Mouse (Mus musculus) cerebellum, adult 18-20 months (tissue): Measurements from ENCODE around the gene Tatdn2.

Source experiments
- DNase-seq, 2 experiments: peaks; one replicate each; pipeline ENCODE4 v3.0.0; 2021

Tatdn2 gene

GRCm38 (mm10) chr6:113714797-113715196, 17.9 kb downstream of the Tatdn2 start:
- DNase-seq, result no peak

DNA sequence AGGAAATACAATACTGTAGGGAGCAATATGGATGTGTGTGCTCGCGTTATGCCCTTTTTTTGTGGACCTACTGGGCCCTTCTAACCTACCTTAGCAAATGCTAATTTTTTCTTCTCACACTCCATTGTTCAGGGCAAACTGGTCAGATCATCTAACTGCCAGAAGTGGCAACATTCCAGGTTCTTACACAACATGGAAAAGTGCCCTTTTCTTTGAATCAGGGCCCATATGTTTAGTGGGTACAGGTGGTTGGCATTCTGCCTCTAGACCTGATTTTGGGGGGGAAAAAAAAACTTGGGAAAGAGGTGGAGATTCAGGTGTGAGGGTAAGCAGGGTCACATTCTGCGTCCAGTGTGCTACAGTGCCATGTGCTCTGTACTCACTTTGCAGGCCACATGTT, 20.7 kb downstream of the Tatdn2 start:
- DNase-seq, result peak; percentile 53 to 58

DNA sequence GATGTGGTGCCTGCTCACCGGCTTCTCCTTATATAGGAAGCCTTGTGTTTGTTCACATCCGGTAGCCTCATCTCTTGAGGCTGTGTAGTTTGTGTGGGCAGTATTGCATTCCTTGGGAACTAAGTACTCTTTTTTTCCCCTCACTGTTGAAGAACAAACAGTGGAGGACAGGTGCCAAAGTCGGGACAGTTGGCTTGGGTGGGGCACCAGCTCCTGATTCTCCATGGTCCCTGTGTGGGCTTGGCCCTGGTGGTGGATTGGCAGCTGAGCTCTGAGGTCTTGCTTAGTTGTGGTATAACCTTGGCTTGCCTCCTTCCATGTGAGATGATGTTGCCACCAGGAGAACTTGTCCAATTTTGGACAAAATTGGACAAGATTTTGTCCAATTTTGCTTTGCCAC, 23.0 kb downstream of the Tatdn2 start, which contains the start of gene Ghrl:
Ghrl (minus strand) TSS at position 3 of the 400 bp plus-strand sequence.
- no peak for DNase-seq

GRCm38 (mm10) chr6:113721061-113721460, 24.2 kb downstream of the Tatdn2 start:
- DNase-seq, result no peak

- DNase-seq, result no peak
These were observed 31.3 kb downstream of the Tatdn2 start for GRCm38 (mm10) chr6:113728181-113728580.

GRCm38 (mm10) chr6:113731296-113731695, 34.4 kb downstream of the Tatdn2 start:
- DNase-seq, result no peak

DNA sequence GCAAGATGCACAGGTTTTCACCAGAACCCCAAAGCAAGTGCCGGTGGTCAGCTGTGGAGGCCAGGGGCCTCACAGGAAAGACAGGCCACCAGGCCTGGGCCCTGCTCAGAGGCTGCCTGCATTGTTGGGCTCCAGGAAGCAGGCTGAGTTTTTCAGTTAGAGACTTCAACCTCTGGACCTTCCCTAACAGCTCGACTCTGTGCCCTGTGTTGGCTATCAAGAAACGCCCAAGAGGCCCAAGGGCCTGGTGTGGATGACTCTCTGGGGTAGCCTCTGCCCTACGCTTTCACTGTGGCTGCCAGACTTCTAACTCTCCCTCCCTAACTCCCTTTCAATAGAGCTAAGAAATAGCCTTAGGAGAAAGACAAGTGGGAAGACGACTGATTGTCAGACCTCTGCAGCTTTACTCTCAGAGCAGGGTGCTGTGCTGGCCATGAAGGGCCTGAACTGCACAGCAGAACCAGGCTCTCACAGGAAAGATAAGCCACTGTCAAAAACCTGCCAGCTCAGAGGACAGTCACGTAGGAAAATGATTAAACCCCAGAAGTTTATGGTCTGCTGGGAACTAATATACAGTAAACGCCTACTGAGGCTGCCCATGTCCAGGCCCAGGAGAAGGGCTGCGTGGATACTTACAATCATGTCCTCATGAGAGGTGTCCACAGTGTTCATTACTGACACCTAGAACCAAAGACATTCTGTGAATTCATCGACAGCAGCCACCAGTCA, 40.6 kb downstream of the Tatdn2 start:
- no peak for DNase-seq

DNA sequence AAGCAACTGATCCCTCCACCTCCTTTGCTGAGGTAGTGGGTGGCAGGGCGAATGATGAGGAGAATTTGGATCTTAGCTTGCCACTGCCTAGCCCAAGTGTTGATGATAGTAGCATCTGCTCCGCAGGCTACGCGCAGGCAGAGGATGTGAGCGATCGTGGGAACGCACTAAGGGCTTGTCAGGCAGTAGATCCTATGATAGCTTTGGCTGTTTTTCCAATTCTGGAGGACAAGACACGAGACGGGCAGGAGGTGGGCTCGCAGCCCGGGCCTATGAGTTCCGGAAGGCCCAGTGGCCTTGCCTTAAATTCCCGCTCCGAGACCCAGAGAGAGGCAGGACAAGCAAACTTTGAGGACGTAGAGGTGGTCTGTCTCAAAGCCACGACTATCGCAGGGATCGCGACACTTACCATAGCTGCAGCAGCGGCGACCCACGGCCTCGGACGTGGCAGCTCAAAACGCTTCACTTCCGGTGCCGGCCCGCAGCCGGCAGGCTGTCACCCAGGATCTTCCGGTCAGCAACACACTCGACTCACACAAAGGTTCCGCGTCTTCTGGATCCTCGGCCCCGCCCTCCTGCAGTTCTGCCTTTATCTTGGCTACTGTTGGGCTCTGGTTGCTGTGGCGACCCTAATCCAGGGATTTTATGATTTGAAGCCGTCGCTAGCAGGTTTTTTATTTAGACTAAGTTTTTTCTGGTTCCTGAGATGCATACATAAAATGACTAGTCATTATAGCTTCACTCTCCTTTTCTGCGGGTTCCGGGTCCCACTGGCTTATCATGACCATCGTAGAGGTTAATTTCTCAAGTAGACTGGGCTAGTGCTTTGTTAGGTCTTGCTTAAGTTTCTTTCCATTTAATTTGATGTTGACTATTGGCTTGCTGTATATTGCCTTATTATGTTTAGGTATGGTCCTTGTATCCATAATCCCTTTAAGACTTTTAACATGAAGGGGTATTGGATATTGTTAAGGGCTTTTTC, 43.7 kb downstream of the Tatdn2 start, which contains the start of gene Sec13:
Sec13 (minus strand) TSS at position 508 of the 982 bp plus-strand sequence.
- DNase-seq, result peak; percentile 77 to 88

- no peak for DNase-seq
These were observed 44.6 kb downstream of the Tatdn2 start for GRCm38 (mm10) chr6:113741425-113741824.

DNA sequence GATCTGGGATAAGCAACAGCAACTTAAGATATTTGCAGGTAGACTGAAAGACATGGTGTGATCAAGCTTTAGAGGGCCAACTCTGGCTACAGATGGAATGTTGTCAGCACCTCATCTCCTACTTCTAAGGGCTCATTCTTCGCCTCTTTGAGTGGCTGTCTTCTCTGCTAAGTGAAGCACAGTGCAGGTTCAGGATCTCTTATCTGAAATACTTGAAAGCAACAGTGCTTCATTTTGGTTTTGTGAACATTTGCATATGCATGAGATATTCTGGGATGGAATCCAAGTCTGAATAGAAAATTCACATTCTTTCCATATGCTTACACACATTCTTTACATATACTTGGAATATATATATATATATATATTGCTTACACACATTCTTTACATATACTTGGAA, 45.5 kb downstream of the Tatdn2 start:
- DNase-seq, result no peak

- DNase-seq, result no peak
These were observed 46.3 kb downstream of the Tatdn2 start for GRCm38 (mm10) chr6:113743111-113743510.

GRCm38 (mm10) chr6:113745117-113745516, 48.3 kb downstream of the Tatdn2 start:
- DNase-seq, result no peak

GRCm38 (mm10) chr6:113747284-113747683, 50.4 kb downstream of the Tatdn2 start:
- no peak for DNase-seq

DNA sequence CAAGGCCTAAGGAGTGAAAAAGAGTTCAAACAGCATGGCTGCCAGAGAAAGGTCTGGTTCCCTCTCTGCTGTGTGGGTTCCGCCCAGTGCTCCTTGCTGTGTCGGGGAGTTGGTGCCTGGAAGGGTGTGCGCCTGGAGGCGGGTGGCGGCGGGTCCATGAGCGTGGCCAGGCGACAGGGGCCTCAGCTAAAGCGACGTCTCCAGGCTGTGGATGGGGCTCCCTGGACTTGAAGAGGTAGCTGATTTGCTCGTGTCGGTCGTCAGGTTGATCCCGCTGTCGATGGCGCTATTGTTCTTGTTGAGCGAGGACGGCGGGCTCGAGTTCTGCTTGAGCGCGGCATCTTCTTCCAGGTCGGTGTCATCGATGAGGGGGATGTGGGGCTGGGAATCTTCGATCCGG, 51.5 kb downstream of the Tatdn2 start:
- no peak for DNase-seq

DNA sequence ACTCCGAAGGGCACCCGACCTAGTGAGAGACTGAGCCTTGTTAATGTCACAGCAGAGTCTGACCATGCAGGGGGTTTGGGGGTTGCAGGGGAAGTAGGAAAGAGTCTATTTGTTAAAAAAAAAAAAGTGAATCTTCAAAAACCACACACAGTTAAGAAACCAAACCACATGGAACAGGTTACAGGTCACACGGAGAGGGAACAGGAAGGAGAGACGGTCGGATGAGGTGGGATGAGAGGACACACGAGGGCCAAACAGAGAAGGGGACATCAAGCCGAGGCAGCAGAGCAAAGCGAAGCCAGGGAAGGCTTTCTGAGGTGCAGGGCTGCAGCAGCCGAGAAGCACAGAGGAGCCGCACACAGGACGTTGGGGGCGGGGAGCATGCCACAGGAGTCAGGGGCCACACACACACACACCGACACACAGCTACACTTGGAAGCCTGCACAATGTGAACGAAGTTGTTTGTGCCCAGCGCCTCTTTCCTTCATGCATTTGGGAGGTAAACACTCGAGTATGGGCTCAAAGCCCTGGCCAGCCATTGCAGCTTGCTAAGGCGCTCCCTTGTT, 52.4 kb downstream of the Tatdn2 start:
- DNase-seq, result no peak
